Mouse (Mus musculus) hindbrain, embryonic 12.5 days (tissue): Measurements from ENCODE around the gene Rap1gap2. TPM values are rescaled to one million over a fixed set of nuclear protein-coding genes. Genes with fewer than 3 reads are reported as not detected.
A peak's percentile ranks its signal among the peaks of the same experiment; 100 is the strongest.

Source experiments
- ATAC-seq: fragments of 200-750 bp; cut with Nextera tagmentation; 2 replicates; pipeline ENCODE4 v1.8.0; 2017; ENCODE audit warnings: moderate TSS enrichment; ENCODE audit not compliant: low FRiP score
- H3K27ac ChIP-seq: fragments of 300-500 bp; sonication (generic); 2 replicates; pipeline ENCODE4 v1.5.1; 2016; ENCODE audit warnings: mild to moderate bottlenecking
- H3K27me3 ChIP-seq: fragments of 300-500 bp; sonication (generic); 2 replicates; pipeline ENCODE4 v1.6.1; 2016; ENCODE audit warnings: mild to moderate bottlenecking
- H3K36me3 ChIP-seq: fragments of 300-500 bp; sonication (generic); 2 replicates; pipeline ENCODE4 v1.6.1; 2016; ENCODE audit warnings: mild to moderate bottlenecking
- H3K4me1 ChIP-seq: fragments of 300-500 bp; sonication (generic); 2 replicates; pipeline ENCODE4 v1.6.1; 2016
- H3K4me2 ChIP-seq: fragments of 300-500 bp; sonication (generic); replicated peaks from 2 replicates; pipeline ENCODE4 v1.6.1; 2016; ENCODE audit warnings: mild to moderate bottlenecking
- H3K4me3 ChIP-seq: fragments of 300-500 bp; sonication (generic); 2 replicates; pipeline ENCODE4 v1.5.1; 2016; ENCODE audit warnings: mild to moderate bottlenecking
- H3K9ac ChIP-seq: fragments of 300-500 bp; sonication (generic); 2 replicates; pipeline ENCODE4 v1.6.1; 2016; ENCODE audit warnings: mild to moderate bottlenecking, moderate library complexity
- H3K9me3 ChIP-seq: fragments of 300-500 bp; sonication (generic); replicated peaks from 2 replicates; pipeline ENCODE4 v1.6.1; 2016; ENCODE audit warnings: mild to moderate bottlenecking
- WGBS: fragments of 180-500 bp; shearing (Covaris S2); methylation state at CpG from one replicate; pipeline ENCODE4 v1.1.7; 2016; 5-methylcytosine and 5-hydroxymethylcytosine counted together
- polyA plus RNA-seq: library from polyadenylated mRNA; unstranded; fragments of >200 nt; fragmentation: Nextera tagmentation; extraction: Ambion mirVana; gene quantifications from 2 replicates; pipeline ENCODE4 v1.2.1, GENCODE M21; 2016

The Rap1gap2 gene
- polyA plus RNA-seq, result 7.8 and 8.1 TPM in 2 replicates

GRCm38 (mm10) chr11:74610545-74611176 lies at the start of gene Rap1gap2:
TSS of gene Rap1gap2 (minus strand) at chr11:74610915.
- Histone ChIP-seq H3K36me3 (no peaks in the 10 kb centered on the region), H3K27me3 (peaks cover 56% of the 10 kb centered on the region), H3K4me1 (peaks cover 9% of the 10 kb centered on the region), H3K9ac (peak within 1 kb of the TSS; percentile 49), H3K27ac (no peak within 1 kb of the TSS), H3K9me3 (no peaks in the 10 kb centered on the region), H3K4me2 (peak within 1 kb of the TSS; percentile 70), H3K4me3 (peak within 1 kb of the TSS; percentile 39)
- WGBS, result 1% methylated on average over 50 of the region's 50 CpGs
- 0 out of 2 replicates have a peak, but pooled peaks have one; percentile 38 for ATAC-seq

GRCm38 (mm10) chr11:74660336-74660735 lies 49.6 kb upstream of the Rap1gap2 start:
- Histone ChIP-seq H3K4me3 (no peak overlapping the region), H3K27me3 (no peaks in the 10 kb centered on the region), H3K36me3 (peaks cover 89% of the 10 kb centered on the region), H3K9me3 (no peaks in the 10 kb centered on the region), H3K4me1 (no peaks in the 10 kb centered on the region), H3K27ac (no peak overlapping the region), H3K4me2 (no peak overlapping the region), H3K9ac (no peak overlapping the region)
- WGBS, result 93% methylated on average over 13 of the region's 13 CpGs
- ATAC-seq, result no peak

- peaks cover 46% of the 10 kb centered on the region for H3K36me3 ChIP-seq
- H3K4me3 ChIP-seq, result no peak overlapping the region
- no peak overlapping the region for H3K4me2 ChIP-seq
- 93% methylated on average over 3 of the region's 3 CpGs for WGBS
- H3K9me3 ChIP-seq, result no peaks in the 10 kb centered on the region
- H3K27ac ChIP-seq, result no peak overlapping the region
- peaks cover 30% of the 10 kb centered on the region for H3K4me1 ChIP-seq
- no peak overlapping the region for H3K9ac ChIP-seq
- H3K27me3 ChIP-seq, result no peaks in the 10 kb centered on the region
- no peak for ATAC-seq
These were observed 45.2 kb upstream of the Rap1gap2 start for GRCm38 (mm10) chr11:74655941-74656340.

- Histone ChIP-seq H3K9ac (peak overlapping the region; percentile 3; the same call in 1 of the 2 replicates), H3K4me3 (no peak overlapping the region), H3K4me2 (no peak overlapping the region), H3K27me3 (no peaks in the 10 kb centered on the region), H3K9me3 (no peaks in the 10 kb centered on the region), H3K4me1 (peaks cover 47% of the 10 kb centered on the region), H3K36me3 (peaks cover 20% of the 10 kb centered on the region), H3K27ac (peak overlapping the region; percentile 36; the same call in 1 of the 2 replicates)
- no peak for ATAC-seq
- WGBS, result 63% methylated on average over 6 of the region's 6 CpGs
These were observed 42.7 kb upstream of the Rap1gap2 start for GRCm38 (mm10) chr11:74653385-74653784.

- peaks cover 14% of the 10 kb centered on the region for H3K36me3 ChIP-seq
- H3K4me3 ChIP-seq, result no peak overlapping the region
- 56% methylated on average over 4 of the region's 4 CpGs for WGBS
- H3K27me3 ChIP-seq, result no peaks in the 10 kb centered on the region
- no peaks in the 10 kb centered on the region for H3K9me3 ChIP-seq
- peaks cover 49% of the 10 kb centered on the region for H3K4me1 ChIP-seq
- no peak for ATAC-seq
- H3K4me2 ChIP-seq, result no peak overlapping the region
- H3K27ac ChIP-seq, result peak overlapping the region; percentile 36
- H3K9ac ChIP-seq, result peak overlapping the region; percentile 3; the same call in 1 of the 2 replicates
These were observed 42.1 kb upstream of the Rap1gap2 start for GRCm38 (mm10) chr11:74652791-74653191.

GRCm38 (mm10) chr11:74650576-74651100 lies 39.9 kb upstream of the Rap1gap2 start:
- Histone ChIP-seq H3K4me2 (peak overlapping the region; percentile 97), H3K9ac (peak overlapping the region; percentile 90), H3K4me1 (peaks cover 49% of the 10 kb centered on the region), H3K27me3 (no peaks in the 10 kb centered on the region), H3K36me3 (no peaks in the 10 kb centered on the region), H3K9me3 (no peaks in the 10 kb centered on the region), H3K4me3 (peak overlapping the region; percentile 98), H3K27ac (no peak overlapping the region)
- no peak for ATAC-seq
- WGBS, result 71% methylated on average over 4 of the region's 4 CpGs

- peak overlapping the region; percentile 97 for H3K4me2 ChIP-seq
- ATAC-seq, result peak; percentile 46
- H3K27me3 ChIP-seq, result no peaks in the 10 kb centered on the region
- peak overlapping the region; percentile 90 for H3K9ac ChIP-seq
- no peaks in the 10 kb centered on the region for H3K9me3 ChIP-seq
- 2% methylated on average over 52 of the region's 53 CpGs for WGBS
- H3K36me3 ChIP-seq, result no peaks in the 10 kb centered on the region
- peaks cover 49% of the 10 kb centered on the region for H3K4me1 ChIP-seq
- peak overlapping the region; percentile 79; the same call in 1 of the 2 replicates for H3K27ac ChIP-seq
- peak overlapping the region; percentile 98 for H3K4me3 ChIP-seq
These were observed 39.2 kb upstream of the Rap1gap2 start for GRCm38 (mm10) chr11:74649647-74650551.

- H3K4me2 ChIP-seq, result peak within 1 kb of the TSS; percentile 97
- H3K4me1 ChIP-seq, result peaks cover 49% of the 10 kb centered on the region
- H3K27me3 ChIP-seq, result no peaks in the 10 kb centered on the region
- H3K4me3 ChIP-seq, result peak within 1 kb of the TSS; percentile 98
- H3K9me3 ChIP-seq, result no peaks in the 10 kb centered on the region
- ATAC-seq, result peak; percentile 87
- peak within 1 kb of the TSS; percentile 79 for H3K27ac ChIP-seq
- H3K36me3 ChIP-seq, result no peaks in the 10 kb centered on the region
- H3K9ac ChIP-seq, result peak within 1 kb of the TSS; percentile 90
- WGBS, result under 1% methylated on average over 58 of the region's 58 CpGs
These were observed 38.5 kb upstream of the Rap1gap2 start, which contains the start of gene Cluh for GRCm38 (mm10) chr11:74649095-74649646. TSS of gene Cluh (plus strand) at chr11:74649495.

GRCm38 (mm10) chr11:74648676-74649075 lies 38.0 kb upstream of the Rap1gap2 start:
- H3K4me1 ChIP-seq, result peaks cover 45% of the 10 kb centered on the region
- no peaks in the 10 kb centered on the region for H3K36me3 ChIP-seq
- H3K4me3 ChIP-seq, result peak overlapping the region; percentile 98
- peak overlapping the region; percentile 90 for H3K9ac ChIP-seq
- H3K27ac ChIP-seq, result peak overlapping the region; percentile 79
- no peaks in the 10 kb centered on the region for H3K27me3 ChIP-seq
- H3K4me2 ChIP-seq, result peak overlapping the region; percentile 97
- H3K9me3 ChIP-seq, result no peaks in the 10 kb centered on the region
- WGBS, result 5% methylated on average over 1 of the region's 1 CpGs
- no peak; the same call in 1 of the 2 replicates for ATAC-seq

GRCm38 (mm10) chr11:74647966-74648365 lies 37.3 kb upstream of the Rap1gap2 start:
- no peak for ATAC-seq
- no peak overlapping the region for H3K9ac ChIP-seq
- H3K4me2 ChIP-seq, result no peak overlapping the region
- no peaks in the 10 kb centered on the region for H3K9me3 ChIP-seq
- no peaks in the 10 kb centered on the region for H3K27me3 ChIP-seq
- H3K4me1 ChIP-seq, result peaks cover 38% of the 10 kb centered on the region
- H3K4me3 ChIP-seq, result no peak overlapping the region
- H3K27ac ChIP-seq, result no peak overlapping the region
- 88% methylated on average over 1 of the region's 1 CpGs for WGBS
- no peaks in the 10 kb centered on the region for H3K36me3 ChIP-seq

- H3K27me3 ChIP-seq, result peaks cover 18% of the 10 kb centered on the region
- WGBS, result 83% methylated on average over 1 of the region's 1 CpGs
- no peak overlapping the region for H3K9ac ChIP-seq
- no peak overlapping the region for H3K27ac ChIP-seq
- H3K9me3 ChIP-seq, result no peaks in the 10 kb centered on the region
- no peak for ATAC-seq
- no peak overlapping the region for H3K4me2 ChIP-seq
- H3K4me3 ChIP-seq, result no peak overlapping the region
- no peaks in the 10 kb centered on the region for H3K36me3 ChIP-seq
- H3K4me1 ChIP-seq, result peaks cover 15% of the 10 kb centered on the region
These were observed 28.9 kb upstream of the Rap1gap2 start for GRCm38 (mm10) chr11:74639628-74640027.
